Mouse (Mus musculus) cerebellum, adult (tissue): Measurements from ENCODE around the gene Lrfn3.
A peak's percentile ranks its signal among the peaks of the same experiment; 100 is the strongest.

ENCODE experiments used
- ATAC-seq: cut with Nextera tagmentation; 2 replicates; pipeline ENCODE4 v1.9.2; 2017; ENCODE audit warnings: mild to moderate bottlenecking, moderate library complexity, mixed read lengths; ENCODE audit not compliant: insufficient number of reproducible peaks, low FRiP score, low TSS enrichment

Lrfn3 gene

DNA sequence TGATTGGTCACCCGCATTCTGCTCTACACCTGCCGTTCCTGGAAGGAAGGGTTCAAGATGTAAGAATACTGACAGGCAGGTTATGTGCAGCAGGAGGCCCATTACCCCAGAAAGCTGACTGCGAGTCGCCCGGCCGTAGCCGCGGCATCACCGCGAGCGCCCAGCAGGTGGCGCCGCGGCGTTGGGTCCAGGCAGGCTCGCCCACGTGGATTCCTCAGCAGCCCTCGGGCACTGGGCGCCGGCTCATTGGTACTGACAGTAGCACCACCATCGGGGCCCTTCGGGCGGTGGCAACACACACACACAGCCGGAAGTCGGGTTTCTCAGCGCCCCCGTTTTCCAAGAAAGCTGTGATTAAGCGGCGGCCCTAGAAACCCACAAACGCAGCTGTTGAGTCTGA lies 14.7 kb downstream of the Lrfn3 start:
- ATAC-seq: 0 out of 2 replicates have a peak, but pooled peaks have one; percentile 68

GRCm38 (mm10) chr7:30346635-30347379 lies 15.8 kb downstream of the Lrfn3 start:
- ATAC-seq: no peak

DNA sequence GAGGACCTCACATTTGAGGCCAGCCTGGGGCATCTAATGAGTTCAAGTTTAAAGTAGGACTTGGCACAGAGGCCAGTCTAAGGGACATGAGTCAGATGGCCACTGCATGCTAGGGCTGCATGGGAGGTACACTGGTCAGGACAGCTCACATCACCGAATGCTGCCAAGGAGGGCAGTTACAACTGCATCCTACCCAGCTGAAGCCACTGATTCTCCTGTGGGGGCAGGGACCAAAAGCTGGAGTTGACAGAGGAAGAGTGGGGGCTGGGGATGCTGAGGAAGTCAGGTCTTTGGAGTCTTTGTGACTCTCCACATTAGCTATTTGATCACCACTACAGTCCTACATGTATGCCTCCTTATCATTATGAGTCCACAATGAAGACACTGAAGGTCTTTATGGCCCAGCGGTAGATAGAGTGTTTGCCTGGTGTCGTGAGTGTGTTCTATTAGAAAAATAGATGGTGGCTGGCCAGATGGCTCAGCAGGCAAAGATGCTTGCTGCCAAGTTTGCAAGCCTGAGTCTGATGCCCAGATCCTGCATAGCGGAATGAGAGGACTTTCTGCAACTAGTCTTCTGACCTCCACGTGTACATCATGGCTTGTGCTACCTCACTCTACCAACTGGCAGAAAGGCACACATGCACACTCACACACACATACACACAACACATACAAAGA lies 23.0 kb downstream of the Lrfn3 start:
- peak; percentile 26; the same call in 1 of the 2 replicates for ATAC-seq

- peak; percentile 8; the same call in 1 of the 2 replicates for ATAC-seq
Measured at GRCm38 (mm10) chr7:30336384-30336783, 26.2 kb downstream of the Lrfn3 start.

DNA sequence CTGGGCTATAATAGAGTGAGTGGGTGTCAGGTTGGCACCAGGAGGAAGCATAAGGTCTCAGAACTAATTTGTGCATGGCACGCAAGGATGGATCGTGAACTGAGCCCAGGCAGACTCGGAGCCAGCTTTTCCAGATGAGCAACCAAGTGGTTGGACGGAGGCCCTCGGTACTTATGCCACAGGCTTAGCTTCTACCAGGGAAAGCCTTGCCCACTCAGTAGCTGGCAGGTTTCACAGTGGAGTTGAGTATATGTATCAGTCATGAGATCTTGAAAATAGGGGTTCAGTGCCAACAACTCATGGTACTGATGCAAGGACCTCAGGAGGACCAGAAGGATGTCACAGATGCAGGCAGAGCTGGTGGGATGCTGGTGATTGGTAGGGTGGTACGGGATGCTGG lies 26.9 kb downstream of the Lrfn3 start:
- no peak for ATAC-seq

DNA sequence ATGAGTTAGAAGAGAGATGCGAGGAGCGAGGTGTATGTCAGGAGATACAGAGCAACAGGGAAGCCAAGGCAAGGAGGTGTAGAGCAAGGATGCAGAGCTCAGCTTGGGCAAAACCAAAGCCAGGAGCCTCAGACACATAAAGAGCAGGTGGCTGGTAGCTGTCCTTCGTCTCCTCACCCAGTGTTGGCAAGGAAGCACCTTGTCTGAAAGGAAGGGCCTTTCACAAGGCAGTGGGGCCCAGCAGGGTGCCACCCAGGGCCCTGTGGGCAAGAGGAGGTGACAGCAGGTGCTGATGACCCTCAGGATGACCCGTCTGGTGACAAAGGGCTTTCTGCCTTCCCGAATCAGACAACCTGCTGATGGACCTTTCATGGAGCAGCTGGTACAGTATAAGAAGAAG lies 28.0 kb downstream of the Lrfn3 start:
- no peak for ATAC-seq

DNA sequence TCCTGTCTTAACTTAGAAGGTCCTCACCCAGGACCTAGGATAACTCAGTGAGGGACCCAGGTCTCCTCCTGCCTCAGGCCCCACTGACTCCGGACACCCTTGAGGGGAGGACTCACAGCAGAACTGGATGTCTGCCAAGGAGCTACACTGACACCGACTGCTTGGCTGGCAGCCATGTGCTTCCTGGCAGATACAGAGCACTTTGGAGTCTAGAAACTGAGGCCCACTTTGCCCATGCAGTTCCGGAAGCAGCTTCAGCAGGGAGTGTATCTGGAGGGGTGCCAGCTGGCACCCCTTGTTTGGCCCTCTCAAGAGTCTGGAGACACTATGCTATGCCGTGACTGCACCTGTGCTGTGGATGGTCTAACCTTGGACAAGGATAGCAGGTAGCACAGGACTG lies 29.1 kb downstream of the Lrfn3 start:
- ATAC-seq: no peak

GRCm38 (mm10) chr7:30332622-30333259 lies 29.8 kb downstream of the Lrfn3 start:
- ATAC-seq: no peak

DNA sequence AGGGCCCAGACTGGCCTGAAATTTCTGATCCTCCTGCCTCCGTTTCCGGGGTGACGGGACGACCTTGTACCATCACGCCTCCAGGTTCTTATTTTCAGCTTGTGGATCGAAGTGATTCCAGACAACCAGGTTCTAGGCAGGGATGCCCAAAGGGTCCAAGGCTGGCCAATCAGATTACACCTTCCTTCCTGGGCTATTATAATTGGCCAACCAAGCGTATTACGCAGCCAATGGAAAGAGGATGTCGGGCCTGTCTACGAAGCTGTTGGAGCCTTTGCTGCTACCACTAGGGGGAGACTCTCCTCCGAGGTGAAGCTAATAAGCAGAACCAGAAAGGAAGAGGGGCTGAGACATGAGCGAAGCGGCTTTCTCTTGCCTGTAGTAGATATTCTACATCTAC lies 30.7 kb downstream of the Lrfn3 start:
- ATAC-seq: peak; percentile 85

GRCm38 (mm10) chr7:30328379-30328778 lies 34.2 kb downstream of the Lrfn3 start:
- no peak for ATAC-seq

- peak; percentile 56; the same call in 1 of the 2 replicates for ATAC-seq
Measured at GRCm38 (mm10) chr7:30327140-30327539, 35.4 kb downstream of the Lrfn3 start.

GRCm38 (mm10) chr7:30326427-30326826 lies 36.1 kb downstream of the Lrfn3 start:
- no peak for ATAC-seq

GRCm38 (mm10) chr7:30325364-30325763 lies 37.2 kb downstream of the Lrfn3 start:
- ATAC-seq: no peak

DNA sequence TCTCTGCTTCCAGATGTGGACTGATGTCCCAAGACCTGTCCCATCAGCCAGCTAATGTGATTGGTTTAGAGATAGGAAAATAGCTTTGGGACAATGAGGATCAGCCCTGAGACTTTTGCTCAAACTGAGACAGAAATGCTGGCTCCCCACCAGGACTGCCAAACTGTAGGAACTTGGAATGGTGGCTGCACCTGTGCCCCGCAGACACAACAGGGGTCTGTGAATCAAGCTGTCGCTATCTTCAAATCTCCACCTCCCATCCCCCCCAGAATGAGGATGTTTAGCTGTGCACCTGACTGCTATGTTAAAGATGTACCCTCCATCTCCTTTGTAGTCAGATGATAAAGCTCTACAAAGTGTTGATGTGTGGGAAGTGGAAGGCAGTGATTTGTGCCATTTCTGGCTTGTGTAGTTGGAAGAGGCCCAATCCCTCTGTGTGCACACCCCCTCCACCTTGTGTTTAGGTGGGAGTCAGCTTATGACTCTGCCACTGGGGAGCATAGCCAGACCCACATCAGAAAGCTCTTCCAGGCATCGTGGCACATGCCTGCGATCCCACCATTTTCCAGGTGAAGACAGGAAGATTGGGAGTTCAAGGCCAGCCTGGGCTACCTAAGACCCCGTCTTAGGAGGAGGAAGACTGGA lies 38.1 kb downstream of the Lrfn3 start:
- ATAC-seq: no peak

DNA sequence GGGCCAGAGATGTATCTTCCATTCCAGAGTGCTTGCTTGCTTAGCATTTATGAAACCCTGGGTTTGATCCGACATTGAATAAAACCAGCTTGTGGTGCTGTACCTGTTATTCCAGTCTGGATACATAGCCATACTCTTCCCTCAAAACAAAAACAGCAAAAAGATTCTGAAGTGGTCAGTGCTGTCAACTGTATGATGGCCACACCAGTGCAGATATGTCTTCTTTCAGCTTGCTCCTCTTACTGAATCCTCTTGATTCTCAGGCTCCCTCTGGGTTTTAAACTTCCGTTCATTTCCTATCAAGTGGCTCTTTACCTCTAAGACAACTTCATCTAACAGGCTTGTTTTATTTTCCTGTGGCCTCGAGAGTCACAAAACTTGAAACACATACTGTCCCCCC lies 38.8 kb downstream of the Lrfn3 start, which contains the start of gene Sdhaf1:
TSS of gene Sdhaf1 (minus strand) at position 101 of the 400 bp plus-strand sequence.
- ATAC-seq: no peak

GRCm38 (mm10) chr7:30322865-30323264 lies 39.7 kb downstream of the Lrfn3 start:
- ATAC-seq: no peak

GRCm38 (mm10) chr7:30322285-30322667 lies 40.3 kb downstream of the Lrfn3 start:
- ATAC-seq: peak; percentile 83

- peak; percentile 58; the same call in 1 of the 2 replicates for ATAC-seq
Measured at GRCm38 (mm10) chr7:30321539-30322284, 40.9 kb downstream of the Lrfn3 start, which contains the start of gene E130208F15Rik. E130208F15Rik (plus strand) TSS chr7:30321740.

- ATAC-seq: no peak
Measured at GRCm38 (mm10) chr7:30320946-30321345, 41.6 kb downstream of the Lrfn3 start.

- ATAC-seq: no peak
Measured at GRCm38 (mm10) chr7:30318142-30318541, 44.4 kb downstream of the Lrfn3 start.
